Mouse (Mus musculus) limb, embryonic 13.5 days (tissue): ENCODE data around the gene Amy2a5. TPM values are rescaled to one million over a fixed set of nuclear protein-coding genes. Genes with fewer than 3 reads are reported as not detected.
"Not testable (repeated sequence)": the region's sequence is repeated elsewhere in the genome, so short reads cannot be mapped to it uniquely, and the experiment has no call there.

Source experiments
- ATAC-seq: fragments of 200-750 bp; cut with Nextera tagmentation; 2 replicates; pipeline ENCODE4 v1.8.0; 2017; ENCODE audit warnings: low read depth, moderate number of reproducible peaks, moderate TSS enrichment; ENCODE audit not compliant: low FRiP score
- H3K27ac ChIP-seq: fragments of 300-500 bp; sonication (generic); 2 replicates; pipeline ENCODE4 v1.5.1; 2015; ENCODE audit warnings: inconsistent platforms, mild to moderate bottlenecking, moderate library complexity
- H3K27me3 ChIP-seq: fragments of 300-500 bp; sonication (generic); 2 replicates; pipeline ENCODE4 v1.6.1; 2015; ENCODE audit warnings: mild to moderate bottlenecking, inconsistent platforms
- H3K36me3 ChIP-seq: fragments of 300-500 bp; sonication (generic); 2 replicates; pipeline ENCODE4 v1.6.1; 2015; ENCODE audit warnings: inconsistent platforms, mild to moderate bottlenecking, moderate library complexity
- H3K4me1 ChIP-seq: fragments of 300-500 bp; sonication (generic); 2 replicates; pipeline ENCODE4 v1.6.1; 2015; ENCODE audit warnings: inconsistent platforms
- H3K4me2 ChIP-seq: fragments of 300-500 bp; sonication (generic); replicated peaks from 2 replicates; pipeline ENCODE4 v1.6.1; 2015; ENCODE audit warnings: inconsistent platforms, mild to moderate bottlenecking, moderate library complexity
- H3K4me3 ChIP-seq: fragments of 300-500 bp; sonication (generic); 2 replicates; pipeline ENCODE4 v1.5.1; 2015; ENCODE audit warnings: moderate library complexity, mild to moderate bottlenecking, inconsistent platforms
- H3K9ac ChIP-seq: fragments of 300-500 bp; sonication (generic); 2 replicates; pipeline ENCODE4 v1.6.1; 2015; ENCODE audit warnings: mild to moderate bottlenecking, inconsistent platforms
- H3K9me3 ChIP-seq: fragments of 300-500 bp; sonication (generic); 2 replicates; pipeline ENCODE4 v1.6.1; 2016; ENCODE audit warnings: inconsistent platforms
- WGBS: fragments of 180-500 bp; shearing (Covaris S2); methylation state at CpG from one replicate; pipeline ENCODE4 v1.1.7; 2015; 5-methylcytosine and 5-hydroxymethylcytosine counted together
- polyA plus RNA-seq: library from polyadenylated mRNA; unstranded; fragments of >200 nt; fragmentation: Nextera tagmentation; extraction: Ambion mirVana; gene quantifications from 2 replicates; pipeline ENCODE4 v1.2.1, GENCODE M21; 2015

Amy2a5 gene
- polyA plus RNA-seq = not detected in 2 replicates

DNA sequence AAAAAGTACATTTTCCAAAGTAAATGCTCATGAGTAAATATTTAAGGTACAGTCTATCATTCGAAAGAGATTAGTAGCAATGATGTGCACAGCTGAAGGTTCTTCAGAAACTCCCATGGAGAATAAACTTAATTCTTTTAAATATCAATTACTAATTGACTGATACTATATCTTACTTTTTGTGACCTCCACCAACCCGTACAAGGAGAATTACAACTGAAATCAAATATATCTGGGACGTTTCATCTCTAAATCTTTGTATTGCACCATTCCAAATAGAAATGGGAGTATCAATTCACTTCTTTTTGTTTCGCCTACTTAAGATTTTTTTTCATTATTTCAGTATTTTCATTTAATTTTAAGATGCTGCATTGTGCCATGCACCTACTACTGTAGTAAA, at the start of gene Amy2a5:
Gene Amy2a5 (minus strand): TSS at position 101 of the 400 bp plus-strand sequence.
- not testable (repeated sequence) for H3K27ac ChIP-seq, H3K27me3 ChIP-seq, H3K4me1 ChIP-seq, H3K36me3 ChIP-seq, H3K4me2 ChIP-seq, ATAC-seq, H3K4me3 ChIP-seq, H3K9me3 ChIP-seq, H3K9ac ChIP-seq
- no CpG with 5 or more reads among the region's 4 CpGs for WGBS

- no CpG with 5 or more reads among the region's 4 CpGs for WGBS
- not testable (repeated sequence) for H3K4me1 ChIP-seq
These were observed 32.7 kb upstream of the Amy2a5 start, which contains the start of gene Amy2a4 for GRCm38 (mm10) chr3:113291349-113291748. Gene Amy2a4 (minus strand): TSS chr3:113291449.

GRCm38 (mm10) chr3:113280285-113280684, 21.6 kb upstream of the Amy2a5 start:
- not testable (repeated sequence) for H3K4me1 ChIP-seq, ATAC-seq, H3K36me3 ChIP-seq, H3K27me3 ChIP-seq, H3K4me2 ChIP-seq, H3K4me3 ChIP-seq, H3K9me3 ChIP-seq, H3K9ac ChIP-seq, H3K27ac ChIP-seq

More at GRCm38 (mm10) chr3:113291349-113291748, 32.7 kb upstream of the Amy2a5 start, which contains the start of gene Amy2a4:
- H3K9ac ChIP-seq, H3K4me3 ChIP-seq, H3K36me3 ChIP-seq, H3K4me2 ChIP-seq, H3K9me3 ChIP-seq, H3K27ac ChIP-seq, ATAC-seq, H3K27me3 ChIP-seq: not testable (repeated sequence)

DNA sequence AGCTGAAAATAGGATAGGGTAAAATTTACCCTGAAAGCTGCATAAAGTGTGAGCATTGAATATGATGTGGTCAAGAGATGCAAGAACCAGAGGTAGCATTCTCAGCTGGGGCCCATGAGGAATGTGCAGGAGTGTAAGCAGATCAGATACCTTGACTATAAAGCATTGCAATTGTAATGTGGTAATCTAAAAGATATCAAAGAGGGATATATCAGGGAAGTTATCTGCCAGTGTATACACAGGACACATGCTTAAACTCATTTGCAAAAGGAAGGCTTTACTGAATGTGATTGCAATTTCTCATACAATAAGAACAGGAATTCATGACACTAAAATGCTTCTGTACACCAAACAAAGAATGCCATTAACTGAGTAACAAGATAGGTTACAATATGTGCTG, 20.9 kb upstream of the Amy2a5 start:
- not testable (repeated sequence) for H3K4me3 ChIP-seq, H3K9ac ChIP-seq, H3K27me3 ChIP-seq, H3K27ac ChIP-seq, ATAC-seq, H3K4me2 ChIP-seq, H3K36me3 ChIP-seq, H3K4me1 ChIP-seq, H3K9me3 ChIP-seq

- ATAC-seq = no peak
- 96% methylated on average over 1 of the region's 1 CpGs for WGBS
These were observed 31.5 kb downstream of the Amy2a5 start for GRCm38 (mm10) chr3:113227115-113227514.

More at GRCm38 (mm10) chr3:113227115-113227514, 31.5 kb downstream of the Amy2a5 start:
- H3K9ac ChIP-seq = no peak overlapping the region
- no peaks in the 10 kb centered on the region for H3K36me3 ChIP-seq
- 0 out of 2 replicates have a peak, but pooled peaks cover 5% of the 10 kb centered on the region for H3K9me3 ChIP-seq
- H3K4me3 ChIP-seq = no peak overlapping the region
- H3K27ac ChIP-seq = no peak overlapping the region
- no peaks in the 10 kb centered on the region for H3K27me3 ChIP-seq
- H3K4me2 ChIP-seq = no peak overlapping the region
- no peaks in the 10 kb centered on the region for H3K4me1 ChIP-seq

Other genes starting within 250 kb of the Amy2a5 start
- gene Amy2a4, start 32.6 kb upstream of the Amy2a5 start, polyA plus RNA-seq = 0.09 and 0.29 TPM in 2 replicates
- gene Amy2a3, start 65.2 kb upstream of the Amy2a5 start, polyA plus RNA-seq = 0.09 and 0.29 TPM in 2 replicates
- gene Amy2a2, start 97.8 kb upstream of the Amy2a5 start, polyA plus RNA-seq = 0.09 and 0.29 TPM in 2 replicates